ENCODE assay signal across 8 mouse cellular contexts in the genomic region with DNA sequence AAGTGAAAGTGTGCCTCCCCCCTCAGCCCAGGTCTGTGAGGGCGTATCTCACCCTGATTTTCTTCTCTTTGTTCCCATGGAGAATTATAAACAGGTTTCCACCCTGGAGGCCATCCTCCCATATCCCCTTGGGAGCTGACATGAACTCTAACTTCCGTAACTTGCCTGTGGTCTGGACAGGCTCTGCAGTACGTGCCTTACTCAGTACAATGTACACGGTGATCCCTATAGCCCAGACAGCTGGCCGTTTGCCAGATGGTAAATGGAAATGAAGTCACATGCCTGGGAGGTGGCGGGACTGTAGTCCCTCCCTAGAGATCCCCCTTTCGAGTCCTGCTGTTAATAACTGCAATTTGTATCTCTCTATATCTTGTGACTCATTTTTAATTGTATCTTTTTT. TPM values are rescaled to one million over a fixed set of nuclear protein-coding genes. Genes with fewer than 3 reads are reported as not detected.
DNase-seq lines count a peak whose midpoint lies in the region; ATAC-seq and TF ChIP-seq lines count a peak whose summit lies in the region.

No protein-coding gene starts in this region.

- H3K9me3 ChIP-seq in heart, embryonic 10.5 days, result no peaks in the 10 kb centered on the region
- no peaks in the 10 kb centered on the region for H3K9me3 ChIP-seq in kidney, embryonic 16.5 days (ENCODE audit: low read length)

- ATAC-seq in kidney, embryonic 16.5 days (ENCODE audit: low FRiP score, low TSS enrichment), result peak; percentile 93

- H3K4me2 ChIP-seq in kidney, embryonic 16.5 days (replicated peaks; ENCODE audit: low read depth, low read length), result peak overlapping the region; percentile 15

- no peaks in the 10 kb centered on the region for H3K36me3 ChIP-seq in heart, embryonic 10.5 days
- 0 out of 2 replicates have a peak, but pooled peaks cover under 1% of the 10 kb centered on the region for H3K36me3 ChIP-seq in kidney, embryonic 16.5 days (ENCODE audit: insufficient read depth, low read length)

- WGBS in heart, embryonic 10.5 days, result 21% methylated on average over 7 of the region's 7 CpGs
- 13% methylated on average over 7 of the region's 7 CpGs for WGBS in kidney, embryonic 16.5 days

- peak overlapping the region; percentile 83 for H3K27ac ChIP-seq in heart, embryonic 10.5 days
- H3K27ac ChIP-seq in kidney, embryonic 16.5 days (ENCODE audit: low read length), result peak overlapping the region; percentile 75; the same call in 1 of the 2 replicates
- H3K27ac ChIP-seq in layer of hippocampus, adult 2 months, result no peak overlapping the region

- 0 out of 2 replicates have a peak overlapping the region, but pooled peaks have one; percentile 15 for H3K9ac ChIP-seq in kidney, embryonic 16.5 days (replicated peaks; ENCODE audit: low read length)

- H3K4me3 ChIP-seq in heart, embryonic 10.5 days, result no peak overlapping the region
- no peak overlapping the region for H3K4me3 ChIP-seq in kidney, embryonic 16.5 days (ENCODE audit: low read length)
- H3K4me3 ChIP-seq in layer of hippocampus, adult 2 months, result no peak overlapping the region

- H3K27me3 ChIP-seq in heart, embryonic 10.5 days (ENCODE audit: insufficient read depth, poor library complexity, severe bottlenecking), result no peaks in the 10 kb centered on the region
- H3K27me3 ChIP-seq in kidney, embryonic 16.5 days (ENCODE audit: insufficient read depth, low read length), result no peaks in the 10 kb centered on the region

- H3K4me1 ChIP-seq in heart, embryonic 10.5 days, result peaks cover 80% of the 10 kb centered on the region
- H3K4me1 ChIP-seq in kidney, embryonic 16.5 days (ENCODE audit: insufficient read depth, low read length), result peaks cover 60% of the 10 kb centered on the region

- peak; percentile 97 for DNase-seq in MN1 (ENCODE audit: low spot score)
- peak; percentile 89 for DNase-seq in embryo, embryonic 10 days (ENCODE audit: low spot score)
- DNase-seq in heart, embryonic 10.5 days (ENCODE audit: low spot score), result peak; percentile 95
- peak; percentile 57 for DNase-seq in lung, postnatal 36 days
- DNase-seq in spleen, adult 12 weeks (ENCODE audit: low spot score), result peak; percentile 63
- no peak for DNase-seq in layer of hippocampus, adult 2 months (ENCODE audit: low spot score in 2 of 2)
- DNase-seq in gastrocnemius, postnatal 10 days, result no peak

- TF ChIP-seq CTCF in layer of hippocampus, adult 2 months (conservative IDR thresholded peaks at IDR 0.05), result no peak

RNA-seq across cellular contexts. Expression of gene Eef2k, which starts 22.5 kb away (rescaled TPM):
- polyA plus RNA-seq in heart, embryonic 10.5 days (2016; fragmentation: Nextera tagmentation; extraction: Ambion mirVana), result 16.3 and 17.3 TPM in 2 replicates
- 27.9 and 31.1 TPM in 2 replicates for polyA plus RNA-seq in kidney, embryonic 16.5 days (2015; fragmentation: Nextera tagmentation; extraction: Ambion mirVana)
- 10 to 100 TPM; 32.5 to 32.8 TPM for total RNA-seq in layer of hippocampus, adult 2 months (2021)
- total RNA-seq in gastrocnemius, postnatal 10 days (2021), result 10 to 100 TPM; 56.3 to 60.9 TPM

RNA-seq across cellular contexts. Expression of gene Polr3e, which starts 52.4 kb away (rescaled TPM):
- polyA plus RNA-seq in heart, embryonic 10.5 days (2016; fragmentation: Nextera tagmentation; extraction: Ambion mirVana), result 32.3 and 36.9 TPM in 2 replicates
- 45.6 and 46.4 TPM in 2 replicates for polyA plus RNA-seq in kidney, embryonic 16.5 days (2015; fragmentation: Nextera tagmentation; extraction: Ambion mirVana)
- total RNA-seq in layer of hippocampus, adult 2 months (2021), result 10 to 100 TPM; 26.3 to 27.0 TPM
- 10 to 100 TPM; 14.0 to 15.9 TPM for total RNA-seq in gastrocnemius, postnatal 10 days (2021)

RNA-seq across cellular contexts. Expression of gene Gm5737, which starts 52.9 kb away (rescaled TPM):
- polyA plus RNA-seq in heart, embryonic 10.5 days (2016; fragmentation: Nextera tagmentation; extraction: Ambion mirVana), result not detected in 2 replicates
- not detected in 2 replicates for polyA plus RNA-seq in kidney, embryonic 16.5 days (2015; fragmentation: Nextera tagmentation; extraction: Ambion mirVana)
- total RNA-seq in layer of hippocampus, adult 2 months (2021), result under 1 TPM in 1 of 2 experiments, not detected in 1; 0.37 TPM
- total RNA-seq in gastrocnemius, postnatal 10 days (2021), result under 1 TPM in 1 of 2 experiments, not detected in 1; 0.31 TPM

Comparison
In these comparisons a context has a peak if more than half of its experiments do, and no peak if none do; other contexts are left out.
1. DNase-seq: peak in MN1 (single experiment), embryo, embryonic 10 days (single experiment), heart, embryonic 10.5 days (single experiment), lung, postnatal 36 days (single experiment) and spleen, adult 12 weeks (single experiment); none in layer of hippocampus, adult 2 months (0 of 2) and gastrocnemius, postnatal 10 days (single experiment).